Mouse (Mus musculus) cerebellum, adult 11 months (tissue): ENCODE results near the gene Fam84b.

Source experiments
- DNase-seq: peaks from one replicate; pipeline ENCODE4 v3.0.0; 2022

Gene Fam84b

DNA sequence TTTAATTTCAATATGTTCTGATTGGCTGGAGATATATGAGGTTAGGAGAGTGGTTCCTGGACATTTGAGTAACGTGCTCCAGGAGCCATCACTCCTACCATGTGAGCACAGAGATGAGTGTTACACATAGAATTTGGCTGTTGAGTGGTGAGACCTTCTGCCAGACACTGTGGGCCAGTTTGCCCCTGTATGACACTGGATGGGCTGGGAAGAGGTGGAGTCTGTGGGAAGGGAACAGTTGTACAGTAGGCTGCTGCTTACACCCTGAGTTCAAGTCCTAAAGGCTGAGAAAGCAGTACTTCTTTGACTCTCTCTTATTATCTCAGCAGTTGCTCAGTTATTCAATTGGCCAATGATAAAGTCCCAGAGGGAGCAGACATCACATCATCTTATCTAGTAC, 27.4 kb downstream of the Fam84b start:
- no peak for DNase-seq

DNA sequence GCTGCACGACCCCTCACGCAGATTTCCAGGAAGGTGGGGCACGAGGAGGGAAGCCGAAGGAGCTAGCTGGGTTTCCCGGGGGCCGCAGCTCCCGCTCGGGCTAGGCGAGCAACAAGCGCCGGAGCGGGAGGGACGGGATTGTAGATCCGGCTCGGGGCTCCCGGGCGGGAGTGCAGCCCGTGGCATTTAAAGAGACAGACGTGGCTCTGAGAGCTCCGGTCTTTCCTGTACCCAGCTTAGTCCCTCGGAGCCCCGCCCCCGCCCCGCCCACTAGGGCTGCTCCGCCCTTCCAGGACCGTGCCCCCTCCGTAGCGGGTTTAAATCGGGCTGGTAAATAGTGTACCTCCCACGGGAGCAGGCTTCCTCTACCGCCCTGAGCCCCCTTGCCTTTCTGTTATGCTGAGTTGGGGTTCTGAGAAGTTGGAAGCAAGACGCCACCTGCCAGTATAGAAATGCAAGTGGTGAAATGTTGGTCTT, 28.8 kb downstream of the Fam84b start:
- DNase-seq, result peak; percentile 34

DNA sequence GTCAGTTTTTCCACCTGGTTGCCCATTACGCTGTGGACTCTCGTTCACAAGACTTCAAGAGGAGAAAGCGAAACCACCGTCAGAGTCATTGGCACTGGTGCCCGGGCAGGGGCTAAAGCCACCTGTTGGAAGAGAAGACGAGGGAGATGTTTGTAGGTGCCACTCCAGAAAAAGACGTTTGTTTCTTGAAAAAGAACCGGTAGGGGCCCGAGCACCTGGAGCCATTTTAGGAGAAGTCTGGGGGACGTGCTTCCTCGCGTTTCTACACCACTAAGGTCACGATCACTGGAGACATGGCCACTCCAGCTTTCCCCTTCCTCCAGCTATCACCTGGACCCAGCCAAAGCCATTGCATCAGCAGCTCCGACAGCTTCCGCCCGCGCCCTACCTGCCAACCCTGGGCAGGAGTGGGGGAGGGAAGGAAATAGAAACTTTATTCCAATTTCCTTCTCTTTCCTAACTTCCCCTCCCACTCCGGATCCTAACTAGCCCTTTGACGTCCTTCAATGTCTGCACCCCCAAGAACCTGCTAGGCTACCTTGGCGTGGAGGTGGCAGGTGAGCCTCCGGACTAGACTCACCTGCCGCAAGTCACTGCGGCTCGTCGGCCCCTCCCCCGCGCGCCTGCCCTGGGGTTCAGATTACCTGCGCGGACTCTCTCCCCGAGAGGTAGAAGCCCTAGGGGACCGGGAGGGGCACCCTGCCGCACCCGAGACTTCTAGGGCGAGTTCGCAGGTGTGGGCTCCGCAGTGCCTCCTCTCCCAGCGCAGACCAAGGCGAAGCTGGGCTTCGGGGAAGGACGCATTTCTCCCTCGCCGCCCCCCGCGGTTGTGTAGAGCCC, 29.5 kb downstream of the Fam84b start:
- DNase-seq, result no peak

DNA sequence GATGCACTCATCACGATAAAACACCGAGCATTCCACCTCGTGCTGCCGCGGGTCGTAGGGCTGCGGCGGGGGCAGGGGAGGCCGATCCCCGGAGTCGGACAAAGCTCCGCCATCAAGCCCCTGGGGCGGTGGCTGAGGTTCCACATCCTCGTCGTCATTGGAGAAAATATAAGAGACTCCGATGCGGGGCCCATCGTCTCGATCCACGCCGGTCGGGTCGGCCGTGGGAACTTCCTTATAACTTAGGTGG, 30.0 kb downstream of the Fam84b start:
- DNase-seq, result peak; percentile 3

DNA sequence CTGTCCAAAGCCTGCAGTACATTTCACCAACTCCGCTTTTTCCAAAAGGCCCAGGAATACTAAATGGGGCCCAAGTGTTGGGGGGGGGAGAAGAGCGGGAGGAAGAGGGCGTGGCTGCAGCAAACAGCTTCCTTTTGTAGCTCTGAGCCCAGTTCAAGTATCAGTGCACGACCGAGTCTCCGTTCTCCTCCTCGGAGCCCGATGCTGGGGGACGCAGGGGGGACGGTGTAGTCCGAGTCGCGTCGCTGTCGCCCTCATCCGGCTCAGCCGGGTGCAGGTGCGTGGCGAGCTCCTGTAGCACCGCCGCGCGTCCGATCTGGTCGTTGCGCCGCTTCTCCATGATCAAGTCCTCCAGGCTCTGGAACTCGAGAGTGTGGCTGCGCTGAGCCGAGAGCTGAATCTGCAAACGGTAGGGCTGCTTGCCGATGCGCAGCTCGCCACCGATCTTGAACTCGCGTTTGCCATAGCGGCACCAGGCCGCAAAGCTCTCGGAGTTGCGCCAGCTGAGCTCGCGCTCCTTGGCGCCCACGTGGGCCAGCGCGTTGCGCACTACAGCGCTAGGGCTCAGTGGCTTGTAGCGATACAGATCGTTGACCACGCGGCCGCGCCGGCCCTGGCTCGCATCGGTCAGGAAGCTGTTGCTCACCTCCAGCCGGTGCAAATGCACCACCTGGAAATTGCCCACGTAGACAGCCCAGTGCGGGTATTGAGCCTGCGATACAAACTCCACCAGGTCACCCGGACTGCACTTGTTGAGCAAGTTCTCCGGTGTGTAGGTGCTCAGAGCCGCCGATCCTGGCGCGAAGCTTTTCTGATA, 30.6 kb downstream of the Fam84b start:
- DNase-seq, result peak; percentile 32

DNA sequence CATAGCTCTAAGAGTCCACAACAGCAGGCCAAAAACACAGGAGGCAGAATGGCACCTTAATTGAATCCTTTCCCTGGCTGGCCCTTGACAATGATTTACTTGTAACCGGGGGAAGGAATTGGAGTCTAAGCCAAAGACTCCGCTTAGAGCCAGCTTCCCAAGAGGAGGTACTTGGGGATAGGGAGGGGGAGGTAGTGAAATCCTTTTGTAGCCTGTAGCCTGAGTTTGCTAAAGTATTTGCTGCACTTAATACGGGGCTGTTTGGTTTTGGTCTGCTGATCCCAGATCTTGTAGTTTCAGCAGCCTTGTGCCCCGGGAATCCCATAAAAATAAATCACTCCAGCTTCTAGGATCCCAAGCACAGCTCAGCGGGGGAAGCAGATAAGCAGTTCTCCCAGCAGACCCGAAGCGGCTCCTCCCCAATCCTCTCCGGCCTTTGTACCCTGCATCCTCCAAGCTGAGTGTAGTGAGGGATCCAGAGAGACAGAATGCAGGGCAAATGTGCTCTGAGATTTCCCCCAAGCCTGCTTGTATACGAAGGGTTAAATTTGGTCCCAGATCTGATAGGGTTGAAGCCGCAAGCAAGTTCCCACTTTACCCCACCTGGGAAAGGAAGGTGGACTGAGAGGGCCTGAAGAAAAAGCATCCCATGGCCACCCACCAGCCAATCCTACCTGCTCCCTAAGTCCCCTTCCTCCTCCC, 31.3 kb downstream of the Fam84b start:
- DNase-seq, result no peak

DNA sequence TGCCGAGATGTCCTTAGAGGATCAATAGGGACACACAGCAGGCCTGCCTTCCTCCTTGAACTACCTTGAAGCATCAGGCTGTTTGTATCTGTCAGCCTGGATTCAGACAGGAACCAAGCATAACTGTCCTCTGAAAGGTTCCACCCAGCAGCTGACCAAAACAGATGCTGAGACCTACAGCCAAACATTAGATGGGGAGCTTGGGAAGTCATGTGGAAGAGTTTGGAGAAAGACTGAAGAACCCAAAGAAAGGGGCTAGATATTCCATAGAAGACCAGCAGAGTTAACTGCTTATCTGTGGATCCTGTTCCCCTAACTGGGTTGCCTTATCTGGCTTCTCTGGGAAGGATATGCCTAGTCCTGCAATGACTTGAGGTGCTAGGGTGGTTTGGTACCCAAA, 35.1 kb downstream of the Fam84b start:
- no peak for DNase-seq

DNA sequence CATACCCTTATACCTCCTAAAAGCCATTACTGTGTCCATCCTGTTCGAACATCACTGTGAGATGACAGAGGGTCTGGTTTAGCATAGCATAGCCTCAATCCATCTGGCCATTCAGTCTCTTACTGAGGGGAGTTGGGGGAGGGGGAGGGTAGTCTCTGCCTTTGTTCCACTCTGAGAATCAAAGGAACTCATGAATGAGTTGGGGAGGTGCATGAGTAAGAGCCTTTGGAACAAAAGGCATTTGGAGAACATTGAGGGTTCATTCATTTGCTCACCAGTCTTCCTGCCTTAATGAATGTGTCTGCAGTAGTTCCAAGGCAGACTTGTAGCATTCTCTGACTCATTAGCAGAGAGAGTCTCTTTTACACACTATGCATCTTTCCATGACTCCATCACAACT, 37.1 kb downstream of the Fam84b start:
- DNase-seq, result no peak

DNA sequence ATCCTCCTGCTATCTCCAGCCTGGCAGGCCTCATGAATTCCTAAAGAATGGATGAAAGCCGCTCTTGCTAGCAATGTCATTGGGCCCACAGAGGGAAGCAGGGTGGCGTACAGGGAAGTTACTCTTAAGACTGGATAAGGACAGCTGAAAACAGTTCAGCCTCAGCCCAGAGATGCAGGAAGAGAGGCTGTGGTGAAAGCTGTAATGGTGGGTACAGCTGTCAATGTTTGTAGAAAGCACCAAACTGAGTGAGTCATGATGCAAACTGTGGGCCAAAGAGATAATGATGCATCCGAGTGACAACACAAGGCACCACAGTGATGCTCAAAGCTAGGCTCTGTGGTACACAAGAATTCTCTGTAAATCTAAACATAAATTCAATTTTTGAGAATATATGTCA, 39.0 kb downstream of the Fam84b start:
- DNase-seq, result no peak

DNA sequence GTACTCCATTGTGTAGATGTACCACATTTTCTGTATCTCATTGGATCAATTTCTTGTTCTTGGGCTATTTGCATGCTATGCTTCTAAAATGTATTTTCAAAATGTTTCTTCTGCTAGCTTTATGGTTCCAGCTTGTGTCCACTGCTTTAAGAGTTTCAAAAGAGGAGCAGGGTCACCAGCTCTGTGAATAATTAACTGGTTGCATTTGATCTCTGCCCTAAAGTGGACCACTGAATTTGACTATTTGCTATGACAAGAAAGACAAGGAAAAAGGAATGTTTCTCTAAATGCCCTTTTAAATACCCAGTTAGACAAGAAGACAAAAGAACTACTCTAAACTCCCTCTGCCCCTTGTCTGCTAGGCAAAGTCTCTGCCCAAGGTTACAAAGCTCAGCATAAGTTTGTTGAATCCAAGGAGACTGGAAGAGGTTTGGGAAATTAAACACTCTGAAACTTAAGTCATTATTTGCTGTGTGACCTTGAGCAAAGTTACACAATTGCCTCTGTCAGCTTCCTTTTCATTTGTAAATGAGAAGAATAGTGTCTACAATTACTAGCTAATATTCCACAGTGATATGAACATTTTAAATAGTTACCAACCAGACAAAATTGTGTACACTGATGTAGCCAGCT, 60.4 kb downstream of the Fam84b start:
- DNase-seq, result no peak

DNA sequence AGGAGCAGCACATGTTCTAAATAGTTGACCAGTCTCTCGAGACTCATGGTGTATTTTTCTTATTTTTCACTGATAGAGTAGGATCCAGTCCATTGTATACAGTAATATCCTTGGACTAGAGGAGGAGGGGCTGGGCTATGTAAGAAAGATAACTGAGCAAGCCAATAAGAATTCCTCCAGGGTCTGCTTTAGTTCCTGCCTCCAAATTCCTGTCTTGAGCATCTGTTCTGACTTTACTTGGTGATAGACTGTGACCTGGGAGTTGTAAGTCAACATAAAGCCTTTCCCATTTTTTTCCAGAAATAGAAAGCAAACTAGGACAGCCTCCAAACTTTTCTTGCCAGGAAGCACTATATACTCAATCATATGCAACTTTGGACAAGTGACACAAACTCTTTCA, 64.5 kb downstream of the Fam84b start:
- no peak for DNase-seq

DNA sequence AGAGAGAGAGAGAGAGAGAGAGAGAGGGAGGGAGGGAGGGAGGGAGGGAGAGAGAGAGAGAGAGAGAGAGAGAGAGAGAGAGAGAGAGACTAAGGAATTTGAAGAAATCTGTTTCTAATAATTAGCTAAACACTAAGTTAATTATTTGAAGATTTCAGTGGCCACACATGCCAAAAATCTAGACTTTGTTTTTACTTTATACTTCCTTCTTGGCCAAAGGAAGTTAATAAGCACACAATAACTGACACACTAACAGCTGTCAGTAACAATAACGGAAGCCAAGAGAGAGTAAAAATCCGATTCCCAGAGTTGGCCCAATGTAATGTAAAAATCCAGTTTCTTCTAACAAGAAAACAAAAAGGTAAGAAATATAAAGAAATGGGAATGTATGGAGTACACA, 69.8 kb downstream of the Fam84b start:
- no peak for DNase-seq

DNA sequence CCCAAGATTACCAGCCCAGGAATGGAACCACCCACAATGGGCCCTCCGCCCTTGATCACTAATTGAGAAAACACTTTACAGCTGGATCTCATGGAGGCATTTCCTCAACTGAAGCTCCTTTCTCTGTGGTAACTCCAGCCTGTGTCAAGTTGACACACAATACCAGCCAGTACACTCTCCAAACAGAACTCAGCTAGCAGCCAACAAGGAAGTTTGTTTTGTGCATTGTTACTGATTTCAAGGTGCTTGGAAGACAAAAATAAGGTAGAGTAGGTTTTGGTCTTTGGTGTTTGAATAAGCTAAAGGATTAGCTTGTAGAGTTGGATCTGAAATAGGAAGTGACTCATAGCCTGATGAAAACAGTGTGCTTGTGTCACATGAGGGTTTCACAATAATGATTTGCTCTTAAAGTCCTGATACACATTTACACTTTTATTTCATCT, 74.0 kb downstream of the Fam84b start:
- DNase-seq, result no peak

DNA sequence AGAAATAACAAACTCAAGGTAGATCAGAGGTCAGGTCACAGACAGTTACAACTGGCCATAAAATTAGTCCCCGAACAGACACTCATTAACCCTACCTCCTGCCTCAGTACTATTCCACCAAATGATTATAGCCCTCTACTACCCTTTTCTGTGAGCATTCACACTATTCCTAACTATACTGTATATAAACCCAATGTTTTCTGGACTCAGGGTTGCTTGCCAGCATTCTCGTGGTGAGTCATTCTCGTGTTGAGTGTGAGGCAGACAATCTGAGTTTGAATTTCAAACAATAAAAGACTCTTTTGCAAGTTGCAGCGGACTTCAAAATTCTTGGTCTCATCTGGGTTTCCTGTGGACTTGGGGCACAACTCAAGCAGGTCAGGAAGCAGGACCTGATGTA, 74.5 kb downstream of the Fam84b start:
- no peak for DNase-seq
